Mouse (Mus musculus) lung, postnatal 36 days (tissue): ENCODE results near the gene Mrps11.
A peak's percentile ranks its signal among the peaks of the same experiment; 100 is the strongest.

ENCODE experiments used
- DNase-seq: peaks from one replicate; pipeline ENCODE4 v3.0.0; 2022; ENCODE audit warnings: mixed read lengths

Mrps11 gene

DNA sequence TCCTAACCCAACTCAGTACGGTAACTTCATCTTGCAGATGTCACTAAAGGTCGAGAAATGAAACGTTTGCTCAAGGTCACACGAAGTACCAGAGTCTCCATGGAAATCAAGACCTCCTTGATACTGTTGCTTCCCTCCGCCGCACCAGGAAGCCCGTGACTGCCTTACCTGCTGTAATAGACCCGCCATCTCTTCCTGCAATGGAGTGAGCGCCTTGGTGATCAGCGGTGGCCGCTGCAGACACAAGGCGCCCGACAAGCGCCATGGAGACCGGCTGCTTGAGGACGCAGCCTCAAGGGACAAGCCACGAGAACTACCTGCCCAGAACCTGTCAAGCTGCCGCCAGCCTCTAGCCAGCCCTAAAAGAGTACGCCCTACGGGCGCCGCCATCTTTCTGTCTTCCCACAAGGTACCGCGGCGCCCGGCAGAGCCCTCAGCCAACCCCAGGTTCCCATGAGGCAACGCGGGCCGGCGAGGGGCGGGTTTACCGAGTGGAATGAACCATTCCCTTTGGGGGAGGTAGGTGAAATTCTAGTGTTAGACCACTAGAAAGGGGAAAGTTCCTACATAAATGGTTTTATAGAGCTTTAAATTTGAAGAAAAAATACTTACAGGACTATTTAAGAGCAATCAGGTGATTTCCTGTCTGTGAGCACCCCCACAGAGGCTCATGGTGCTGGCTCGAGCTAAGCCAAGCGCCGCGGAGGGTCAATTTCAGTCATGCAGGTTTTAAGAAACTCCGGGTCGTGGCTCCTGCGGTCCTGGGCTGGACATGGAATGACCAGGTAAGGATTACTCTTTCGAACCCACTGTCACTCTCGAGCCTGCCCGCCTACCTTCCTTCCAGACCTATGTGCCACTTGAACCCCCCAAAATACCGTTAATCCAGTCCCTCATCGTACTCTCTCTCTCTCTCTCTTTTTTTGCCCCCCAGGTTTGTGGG is at the start of gene Mrps11, which contains the start of gene Mrpl46:
Mrps11 (plus strand) TSS at position 481 of the 943 bp plus-strand sequence.
Mrpl46 (minus strand) TSS at position 893 of the 943 bp plus-strand sequence.
- DNase-seq: peak; percentile 89

DNA sequence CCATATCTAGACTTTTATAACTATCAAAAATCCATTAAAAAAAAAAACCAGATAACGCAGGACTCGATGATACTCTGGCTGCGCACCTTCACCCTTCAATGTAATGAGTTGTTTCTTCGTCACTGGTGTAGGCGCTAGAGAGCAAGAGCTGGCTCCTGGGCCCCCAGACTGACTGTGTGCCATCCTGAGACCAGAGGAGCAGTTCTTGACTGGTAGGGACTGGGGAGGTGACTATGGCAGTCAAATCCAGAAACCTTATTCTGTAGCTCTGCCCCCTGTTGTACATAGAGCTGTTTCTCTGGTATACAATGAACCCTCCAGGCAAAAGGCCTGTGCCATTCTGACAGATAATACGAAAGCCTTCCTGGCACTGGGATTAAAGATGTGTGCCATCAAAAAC is 45.7 kb upstream of the Mrps11 start:
- DNase-seq: no peak

DNA sequence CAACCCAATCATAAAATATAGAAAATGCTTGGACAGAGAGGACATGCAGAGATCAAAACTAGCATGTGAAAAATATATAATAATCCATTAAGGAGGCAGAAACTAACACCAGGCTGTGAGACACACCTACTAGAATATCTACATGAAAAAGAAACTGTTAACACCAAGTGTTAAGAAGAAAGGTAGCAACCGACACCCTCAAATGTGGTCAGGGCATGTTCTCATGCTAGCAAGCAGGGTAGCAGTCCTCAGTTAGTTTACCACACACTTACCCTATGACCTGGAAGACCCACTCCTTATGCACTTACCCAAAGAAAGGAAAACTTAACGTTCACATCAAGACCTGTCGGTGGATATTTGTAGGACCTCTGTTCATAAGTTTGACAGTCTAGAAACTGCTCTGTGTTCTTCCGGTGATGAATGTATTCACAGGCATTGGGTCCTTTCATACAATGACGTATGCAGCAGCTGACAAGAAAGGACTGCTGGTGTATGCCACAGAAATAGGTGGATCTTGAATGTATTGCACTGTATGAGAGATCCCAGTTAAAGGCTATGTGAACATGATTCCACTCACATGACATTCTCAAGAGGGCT is 45.2 kb upstream of the Mrps11 start, which contains the start of gene Ntrk3:
Ntrk3 (minus strand) TSS at position 399 of the 597 bp plus-strand sequence.
- DNase-seq: no peak

DNA sequence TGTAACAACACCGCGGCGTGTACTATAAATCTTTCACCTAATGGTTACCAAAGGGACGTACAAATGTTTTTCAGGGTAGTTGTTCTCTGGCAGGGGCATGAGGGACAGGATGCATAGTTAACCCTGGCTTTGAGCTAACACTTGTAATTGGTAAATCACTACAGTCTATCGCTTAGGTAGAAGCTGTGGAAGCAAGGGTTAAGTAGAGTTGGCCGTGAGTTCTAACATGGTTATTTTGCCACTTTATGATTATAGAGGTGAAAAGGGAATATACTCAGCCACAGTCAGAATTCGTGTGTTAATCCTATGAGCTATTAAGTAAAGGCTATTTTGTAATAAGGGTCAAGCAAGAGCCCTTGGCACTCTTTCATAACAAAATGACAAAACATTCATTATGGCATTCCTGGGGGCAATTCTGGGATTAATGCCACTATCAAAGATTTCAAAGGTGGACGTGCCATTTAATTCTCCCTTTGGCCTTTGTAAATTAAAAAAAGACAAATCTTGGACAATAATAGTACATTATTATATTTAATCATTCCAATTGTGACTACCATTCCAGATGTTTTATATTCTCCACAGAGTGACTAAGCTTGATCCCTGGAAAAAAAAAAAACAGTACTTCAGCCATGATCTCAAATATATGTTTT is 43.4 kb upstream of the Mrps11 start:
- peak; percentile 14 for DNase-seq

DNA sequence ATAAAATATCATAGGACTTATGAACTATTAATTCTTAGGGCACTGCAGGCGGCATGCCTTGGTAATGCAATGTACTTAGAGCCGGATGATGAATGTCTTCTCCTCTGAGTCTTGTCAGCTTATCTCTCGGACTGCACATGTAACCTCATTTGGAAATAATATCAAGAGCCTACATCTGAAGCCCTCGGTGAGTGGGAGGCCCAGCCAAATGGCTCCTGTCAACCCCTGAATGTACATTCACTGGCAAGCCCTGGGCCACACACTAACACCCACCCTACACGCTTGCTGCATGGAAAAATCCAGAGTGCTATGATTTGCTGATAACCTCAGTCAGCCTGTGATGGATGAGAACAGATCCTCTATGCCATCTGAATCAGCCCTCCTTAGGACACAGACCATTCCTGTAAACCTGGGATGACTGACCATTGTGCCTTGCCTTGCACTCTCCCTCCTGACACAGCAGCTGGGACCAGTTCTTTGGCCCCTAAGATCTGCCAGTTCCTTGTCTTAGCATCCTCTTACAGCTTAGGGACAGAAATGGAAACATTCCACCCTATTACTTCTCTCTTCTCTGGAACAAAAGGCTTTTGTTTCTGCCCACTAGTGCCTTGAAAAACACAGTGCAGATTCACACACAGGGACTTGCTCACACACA is 39.1 kb upstream of the Mrps11 start:
- DNase-seq: peak; percentile 45

- no peak for DNase-seq
Observed at GRCm38 (mm10) chr7:78752961-78753360, 30.0 kb upstream of the Mrps11 start.

GRCm38 (mm10) chr7:78753752-78754457 is 29.0 kb upstream of the Mrps11 start:
- no peak for DNase-seq

- no peak for DNase-seq
Observed at GRCm38 (mm10) chr7:78754458-78755000, 28.4 kb upstream of the Mrps11 start.

- no peak for DNase-seq
Observed at GRCm38 (mm10) chr7:78763801-78764200, 19.1 kb upstream of the Mrps11 start.

- no peak for DNase-seq
Observed at GRCm38 (mm10) chr7:78765215-78765631, 17.7 kb upstream of the Mrps11 start.

GRCm38 (mm10) chr7:78766019-78766683 is 16.8 kb upstream of the Mrps11 start:
- DNase-seq: peak; percentile 78

- no peak for DNase-seq
Observed at GRCm38 (mm10) chr7:78767929-78768531, 14.9 kb upstream of the Mrps11 start.

- peak; percentile 20 for DNase-seq
Observed at GRCm38 (mm10) chr7:78769075-78769652, 13.8 kb upstream of the Mrps11 start.

DNA sequence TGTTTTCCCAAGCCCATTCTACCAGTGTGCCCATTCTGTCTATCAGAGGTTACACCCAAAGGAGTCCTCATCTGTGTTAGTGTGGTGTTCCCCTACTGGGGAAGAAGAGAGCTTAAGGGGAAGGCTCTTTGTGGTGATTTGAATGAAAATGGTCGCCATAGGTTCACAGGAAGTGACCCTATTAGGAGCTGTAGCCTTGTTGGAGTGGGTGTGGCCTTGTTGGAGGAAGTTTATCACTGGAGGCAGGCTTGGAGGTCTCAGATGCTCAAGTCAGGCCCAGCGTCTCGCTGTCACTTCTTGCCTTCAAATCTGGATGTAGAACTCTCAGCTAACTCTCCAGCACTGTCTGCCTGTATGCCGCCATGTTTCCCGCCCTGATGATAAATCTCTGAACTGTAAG is 12.0 kb upstream of the Mrps11 start:
- DNase-seq: no peak

- peak; percentile 24 for DNase-seq
Observed at GRCm38 (mm10) chr7:78778741-78779140, 4.2 kb upstream of the Mrps11 start.

DNA sequence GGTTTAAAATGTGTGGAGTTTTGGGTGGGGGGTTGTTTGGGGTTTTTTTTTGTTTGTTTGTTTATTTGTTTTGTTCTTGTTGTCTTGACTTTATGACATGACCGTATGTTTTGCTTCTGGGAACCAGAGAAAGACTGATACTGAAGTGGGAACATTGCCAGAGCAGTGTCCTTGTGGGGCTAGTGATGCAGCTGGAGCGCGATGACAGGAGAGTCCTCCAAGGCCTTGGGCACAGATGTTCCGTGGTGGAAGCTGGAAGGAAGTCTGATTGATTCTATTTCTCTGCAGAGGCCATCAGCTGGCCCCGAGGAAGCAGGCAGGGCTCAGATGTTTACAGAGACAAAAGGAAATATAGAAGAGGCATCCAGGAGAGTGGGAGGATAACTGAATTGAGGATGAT is 3.0 kb downstream of the Mrps11 start:
- DNase-seq: no peak

DNA sequence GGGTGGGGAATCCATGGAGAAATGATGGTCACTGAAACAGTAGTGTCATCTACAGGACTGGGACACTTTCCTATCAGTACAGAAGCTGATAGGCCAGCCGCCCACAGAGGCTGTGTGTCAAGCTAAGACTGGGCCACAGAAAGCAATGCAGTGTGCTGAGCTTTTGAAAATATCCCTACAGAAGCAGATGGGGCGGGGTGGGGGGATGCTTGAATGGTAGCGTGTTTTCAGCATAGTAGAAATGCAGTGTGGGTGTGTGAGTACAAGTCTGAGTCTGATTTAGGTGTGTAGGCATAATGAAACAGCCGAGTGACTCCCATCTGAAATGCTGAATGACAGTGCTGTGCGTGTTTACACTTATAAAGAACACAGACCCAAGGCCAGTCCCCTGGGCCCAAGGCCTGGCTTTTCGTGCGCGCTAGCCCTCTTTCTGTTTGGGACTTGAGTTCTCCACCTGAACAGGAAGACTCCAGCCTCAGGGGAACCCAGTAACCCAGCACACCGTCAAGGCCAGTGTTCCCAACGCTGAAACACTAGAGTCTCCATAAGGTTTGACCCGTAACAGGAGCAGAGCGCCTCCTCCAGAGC is 5.0 kb downstream of the Mrps11 start:
- DNase-seq: no peak

DNA sequence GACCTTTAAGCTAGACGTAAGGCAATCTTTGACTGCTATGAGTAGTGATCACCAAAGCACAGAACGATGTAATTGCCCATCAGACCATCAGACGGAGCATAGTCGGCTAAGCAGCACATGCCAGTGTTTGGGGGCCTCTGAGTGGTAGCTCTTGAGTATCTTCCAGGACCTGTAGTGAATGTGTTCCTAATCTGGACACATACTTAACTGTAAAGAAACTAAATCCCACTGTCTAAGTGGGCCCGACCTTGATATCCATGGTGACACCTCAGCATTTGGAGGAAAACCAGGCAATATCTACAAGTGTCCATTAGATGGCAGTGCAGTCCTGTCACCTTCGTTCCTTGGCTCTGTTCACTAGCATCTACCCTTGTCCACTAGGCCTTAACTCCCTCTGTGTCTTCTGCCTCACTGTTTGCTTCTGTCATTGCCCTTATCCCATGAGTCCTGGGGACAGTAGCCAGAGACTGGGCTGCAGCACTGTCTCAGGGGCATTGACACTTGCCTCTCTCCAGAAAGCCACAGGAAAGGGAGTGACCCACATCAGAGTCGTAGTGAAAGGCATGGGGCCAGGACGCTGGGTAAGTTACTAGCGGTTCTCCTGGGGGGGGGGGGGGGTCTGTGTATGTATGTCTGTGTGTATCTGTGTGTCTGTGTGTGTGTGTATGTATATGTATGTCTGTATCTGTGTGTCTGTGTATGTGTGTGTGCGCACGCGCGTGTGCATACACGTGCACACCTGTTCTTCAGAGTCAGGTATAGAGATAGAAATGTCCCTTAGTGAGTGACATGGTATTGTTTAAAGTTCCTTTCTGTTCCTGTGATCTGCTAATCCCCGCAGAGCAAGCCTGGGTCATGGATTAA is 8.7 kb downstream of the Mrps11 start:
- peak; percentile 65 for DNase-seq
